Mouse (Mus musculus) liver (tissue): ENCODE measurements around the gene Sgta.

ENCODE experiments used
- DNase-seq: peaks from one replicate; pipeline ENCODE4 v3.0.0-alpha.2; 2020; ENCODE audit warnings: mixed read lengths

Gene Sgta

GRCm38 (mm10) chr10:81018326-81018725, 41.7 kb downstream of the Sgta start:
- peak; percentile 78 for DNase-seq

- peak; percentile 67 for DNase-seq
These were observed 43.3 kb downstream of the Sgta start for GRCm38 (mm10) chr10:81016645-81017044.

- no peak for DNase-seq
These were observed 44.3 kb downstream of the Sgta start for GRCm38 (mm10) chr10:81015666-81016065.

GRCm38 (mm10) chr10:81014393-81015384, 45.3 kb downstream of the Sgta start, which contains the start of gene Gng7:
Gng7 (minus strand) TSS chr10:81014945.
- peak; percentile 95 for DNase-seq

- DNase-seq = no peak
These were observed 49.1 kb downstream of the Sgta start for GRCm38 (mm10) chr10:81010851-81011250.

- peak; percentile 61 for DNase-seq
These were observed 52.7 kb downstream of the Sgta start for GRCm38 (mm10) chr10:81007240-81007639.

GRCm38 (mm10) chr10:81006005-81006677, 53.8 kb downstream of the Sgta start:
- no peak for DNase-seq

GRCm38 (mm10) chr10:81001161-81001560, 58.8 kb downstream of the Sgta start:
- no peak for DNase-seq

- DNase-seq = peak; percentile 43
These were observed 59.6 kb downstream of the Sgta start for GRCm38 (mm10) chr10:81000197-81001062.

- DNase-seq = peak; percentile 80
These were observed 60.4 kb downstream of the Sgta start for GRCm38 (mm10) chr10:80999362-81000196.

GRCm38 (mm10) chr10:80998778-80999177, 61.2 kb downstream of the Sgta start:
- peak; percentile 78 for DNase-seq

- no peak for DNase-seq
These were observed 62.0 kb downstream of the Sgta start for GRCm38 (mm10) chr10:80998021-80998420.

- DNase-seq = no peak
These were observed 62.6 kb downstream of the Sgta start for GRCm38 (mm10) chr10:80997332-80997731.

- no peak for DNase-seq
These were observed 63.5 kb downstream of the Sgta start for GRCm38 (mm10) chr10:80996501-80996900.

GRCm38 (mm10) chr10:80995091-80995632, 64.8 kb downstream of the Sgta start:
- peak; percentile 74 for DNase-seq

- no peak for DNase-seq
These were observed 65.4 kb downstream of the Sgta start for GRCm38 (mm10) chr10:80994621-80995020.
